Mouse (Mus musculus): ENCODE results near the gene Ttn. TPM values are rescaled to one million over a fixed set of nuclear protein-coding genes. Genes with fewer than 3 reads are reported as not detected.

Ttn gene
- total RNA-seq, 2 experiments from 2014 or later, result 0.61 to 0.85 TPM

DNA sequence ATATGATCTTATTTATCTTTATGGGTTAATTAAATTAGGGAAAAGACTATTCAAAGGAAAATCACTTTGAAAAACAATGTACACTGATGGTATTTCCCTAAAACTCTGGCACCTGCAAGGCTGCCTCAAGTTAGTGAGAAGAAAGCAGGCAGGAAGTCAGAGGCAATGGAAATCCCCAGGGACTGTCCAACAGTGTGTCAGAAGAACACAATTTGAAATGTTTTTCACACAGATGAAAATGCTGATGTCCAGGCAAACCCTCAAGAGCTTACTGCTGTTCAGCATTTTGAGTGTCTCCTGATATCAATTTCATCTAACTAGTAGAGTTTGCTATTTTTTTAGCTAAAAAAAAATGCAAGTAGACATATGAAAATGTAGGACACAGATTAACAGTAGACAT is 161.9 kb downstream of the Ttn start:
- DNase-seq, result no peak

DNA sequence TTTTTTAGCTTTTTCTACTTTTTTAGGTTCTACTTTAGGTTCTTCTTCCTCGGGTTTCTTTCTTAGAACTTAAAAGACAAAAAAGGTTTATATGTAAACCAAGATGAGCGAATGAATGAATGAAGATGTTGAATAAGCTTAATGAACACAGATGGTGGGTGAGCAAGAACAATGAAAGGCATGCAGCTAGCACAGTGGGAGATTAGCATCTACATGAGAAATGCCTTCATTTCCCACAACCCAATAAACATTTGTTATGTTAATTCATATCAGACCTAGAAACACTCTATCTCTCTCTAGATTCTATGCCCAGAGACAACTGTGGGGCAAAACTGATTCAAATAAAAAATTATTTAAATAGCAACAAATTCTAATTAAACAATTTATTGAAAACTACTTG is 164.6 kb downstream of the Ttn start:
- no peak for DNase-seq

DNA sequence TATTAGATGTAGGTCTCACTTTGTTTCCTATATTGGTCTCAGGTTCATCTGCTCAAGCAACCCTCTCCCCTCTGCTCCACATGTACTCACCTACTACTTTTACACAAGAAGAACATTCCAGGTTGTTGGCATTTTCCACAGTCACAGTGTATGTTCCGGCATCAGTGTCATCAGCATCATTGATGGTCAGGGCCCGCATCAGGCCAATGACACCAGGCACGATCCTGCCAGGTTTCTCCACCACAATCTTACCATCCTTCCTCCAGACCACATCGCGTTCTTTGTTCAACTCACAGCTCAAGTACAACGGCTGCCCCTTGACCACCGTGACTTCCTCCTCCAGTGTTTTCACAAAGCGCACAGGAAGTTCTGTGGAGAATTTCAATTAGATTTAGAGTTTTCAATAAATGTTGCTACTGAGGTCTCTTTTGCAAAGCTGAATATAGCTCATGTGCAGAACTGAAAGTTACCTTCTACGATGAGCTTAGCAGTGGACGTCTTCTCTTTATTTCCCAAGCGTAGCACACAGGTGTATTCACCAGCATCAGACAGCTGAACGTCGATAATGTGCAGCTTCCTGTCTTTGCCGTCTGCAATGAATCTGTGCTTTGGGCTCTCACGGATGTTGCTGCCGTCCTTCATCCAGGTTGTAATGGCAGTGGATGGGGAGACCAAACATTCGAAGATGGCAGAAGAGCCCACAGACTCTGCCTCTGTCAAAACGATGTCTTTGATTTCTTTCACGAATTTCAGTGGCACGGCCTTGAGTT is 168.1 kb downstream of the Ttn start:
- no peak for DNase-seq

DNA sequence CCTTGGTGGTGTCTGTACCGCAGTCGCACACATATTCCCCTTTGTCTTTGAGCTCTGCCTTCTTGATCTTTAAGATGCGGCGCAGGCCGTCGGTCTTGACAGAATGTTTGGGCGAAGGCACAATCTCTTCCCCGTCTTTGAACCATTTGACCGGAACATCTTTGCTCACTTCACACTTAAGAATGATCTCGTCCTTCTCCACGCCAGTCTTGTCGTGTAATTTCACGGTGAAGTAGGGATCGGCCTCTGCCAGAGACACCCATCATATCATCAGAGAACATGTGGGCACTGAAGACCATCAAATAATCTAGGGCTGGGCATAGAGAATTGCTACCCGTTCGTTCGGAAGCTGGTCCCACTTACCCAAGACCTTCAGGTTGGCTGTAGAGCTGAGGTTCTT is 171.2 kb downstream of the Ttn start:
- DNase-seq, result no peak

DNA sequence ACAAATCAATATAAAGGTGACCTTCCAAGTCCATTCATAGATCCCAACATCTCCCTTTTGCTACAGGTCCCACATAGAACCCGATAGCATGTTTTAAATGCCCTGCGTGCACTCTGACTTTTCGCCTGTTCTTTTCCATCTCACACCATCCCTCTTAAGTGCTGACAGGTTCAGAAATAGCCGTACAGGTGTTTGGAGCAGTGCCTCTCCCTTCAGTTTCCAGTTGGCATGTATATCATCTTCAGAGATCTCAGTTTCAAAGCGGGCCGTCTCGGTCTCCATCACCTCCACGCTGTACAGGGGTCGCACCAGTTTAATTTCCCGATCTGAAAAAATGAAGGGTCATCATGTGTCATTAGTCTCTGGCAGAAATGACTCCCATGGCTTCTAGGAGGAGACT is 174.0 kb downstream of the Ttn start:
- DNase-seq, result no peak

DNA sequence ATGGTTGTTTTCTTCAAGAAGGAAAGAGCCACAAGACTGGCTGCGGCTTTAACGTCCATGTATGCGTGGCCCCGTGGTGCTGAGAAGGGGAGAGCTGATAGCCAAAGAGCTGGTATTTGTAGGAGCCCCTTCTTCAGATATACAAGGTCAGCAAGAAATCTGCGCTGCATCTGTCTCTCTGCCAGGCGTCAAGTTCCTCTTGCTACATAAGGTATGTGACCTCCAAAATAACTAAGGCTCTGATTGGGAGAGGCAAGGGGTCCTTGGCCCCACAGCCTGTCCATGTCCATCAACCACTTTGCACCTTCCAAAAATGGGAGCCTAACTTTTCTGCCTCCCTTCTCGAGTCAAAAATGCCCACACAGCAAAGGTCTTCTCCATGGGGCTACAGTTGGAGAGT is 175.1 kb downstream of the Ttn start:
- DNase-seq, result no peak

DNA sequence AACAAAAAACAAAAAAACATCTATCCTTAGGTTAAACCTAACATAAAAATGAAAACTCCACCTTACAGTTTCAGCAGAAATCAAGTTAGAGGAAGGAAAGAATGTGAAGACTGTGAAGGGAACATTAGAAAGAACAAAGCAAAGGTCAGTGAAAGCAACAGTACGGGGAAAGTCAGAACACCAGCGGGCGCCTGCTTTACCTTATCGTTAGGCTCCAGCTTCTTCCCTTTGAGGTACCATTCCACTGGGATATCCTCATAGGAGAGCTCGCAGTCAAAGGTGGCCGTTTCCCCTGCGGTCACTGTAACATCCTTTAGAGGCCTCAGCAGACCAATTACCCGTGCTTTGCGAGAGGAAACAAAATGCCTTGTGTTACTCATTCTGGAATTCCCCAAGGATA is 175.5 kb downstream of the Ttn start:
- DNase-seq, result no peak

DNA sequence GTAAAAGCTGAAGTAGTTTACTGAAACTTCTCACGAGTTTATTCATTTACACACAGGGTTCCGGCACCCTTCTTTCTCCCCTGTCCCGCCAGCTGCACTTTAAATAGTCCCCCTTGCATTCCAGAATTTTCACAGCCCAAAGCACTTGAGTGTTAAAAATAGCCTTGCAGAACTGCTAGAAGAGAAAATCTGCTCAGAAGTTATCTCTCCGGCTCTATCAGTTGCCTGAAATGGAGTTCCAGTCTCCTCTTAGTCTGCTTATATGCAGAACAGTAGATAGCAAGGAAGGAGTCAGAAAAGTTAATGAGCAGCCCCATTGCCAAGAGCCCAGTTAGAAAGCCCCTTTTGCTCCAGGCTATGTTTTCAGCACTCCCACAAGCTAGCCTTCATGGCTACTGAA is 176.0 kb downstream of the Ttn start:
- no peak for DNase-seq

DNA sequence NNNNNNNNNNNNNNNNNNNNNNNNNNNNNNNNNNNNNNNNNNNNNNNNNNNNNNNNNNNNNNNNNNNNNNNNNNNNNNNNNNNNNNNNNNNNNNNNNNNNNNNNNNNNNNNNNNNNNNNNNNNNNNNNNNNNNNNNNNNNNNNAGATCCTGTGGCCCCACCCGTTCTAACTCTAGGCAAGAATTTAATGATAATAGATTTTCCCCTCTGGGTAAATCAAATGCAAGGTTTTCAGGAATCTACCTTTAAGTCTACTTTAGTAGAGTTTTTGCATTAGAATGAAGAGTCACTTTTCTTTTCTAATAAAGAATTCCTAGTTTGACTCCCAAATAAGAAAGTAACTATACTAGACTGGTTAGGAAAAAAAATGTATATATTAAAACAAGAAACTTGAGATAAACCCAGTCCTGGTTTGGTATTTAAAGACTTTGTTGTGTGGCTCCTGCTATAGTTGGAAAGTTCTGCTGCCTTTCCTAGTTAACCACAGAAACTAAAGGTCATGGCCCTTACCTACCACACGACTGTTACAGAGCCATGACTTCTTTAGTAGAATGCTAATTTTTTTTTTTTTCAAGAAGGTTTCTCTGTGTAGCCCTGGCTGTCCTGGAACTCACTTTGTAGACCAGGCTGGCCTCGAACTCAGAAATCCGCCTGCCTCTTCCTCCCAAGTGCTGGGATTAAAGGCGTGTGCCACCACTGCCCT is 177.0 kb downstream of the Ttn start:
- DNase-seq, result no peak

DNA sequence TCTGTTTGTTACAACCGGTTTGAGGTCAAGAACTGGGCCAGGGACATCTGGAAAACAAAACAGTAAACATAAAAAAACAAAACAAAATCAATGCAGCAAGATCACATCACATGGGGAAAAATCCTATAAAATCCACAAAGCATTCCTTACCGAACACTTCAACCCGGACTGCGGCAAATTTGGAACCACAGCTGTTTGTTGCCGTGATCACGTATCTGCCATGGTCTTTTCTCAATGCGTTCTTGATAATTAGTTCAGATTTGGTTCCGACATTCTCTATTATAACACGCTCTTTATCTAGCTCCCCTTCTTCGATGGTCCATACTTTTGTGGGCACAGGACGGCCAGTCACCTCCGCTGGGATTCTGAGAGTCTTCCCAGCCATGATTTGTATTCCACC is 198.2 kb downstream of the Ttn start:
- no peak for DNase-seq

DNA sequence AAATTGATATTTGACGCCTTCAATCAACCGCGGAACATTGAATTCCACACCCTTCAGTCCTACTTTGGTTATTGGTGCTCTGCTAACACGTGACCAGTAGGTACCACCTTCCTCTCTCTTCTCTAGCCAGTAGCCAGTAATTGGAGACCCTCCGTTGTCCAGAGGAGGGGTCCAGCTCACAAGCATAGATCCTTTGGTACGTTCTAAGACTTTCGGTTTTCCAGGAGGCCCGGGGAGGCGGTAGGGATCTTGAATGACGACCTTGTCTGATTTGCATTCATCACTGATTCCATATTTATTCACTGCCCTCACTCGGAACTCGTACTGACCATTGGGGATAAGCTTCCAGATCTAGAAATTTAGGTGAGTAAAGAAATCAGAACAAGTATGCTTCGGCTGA is 201.6 kb downstream of the Ttn start:
- no peak for DNase-seq

DNA sequence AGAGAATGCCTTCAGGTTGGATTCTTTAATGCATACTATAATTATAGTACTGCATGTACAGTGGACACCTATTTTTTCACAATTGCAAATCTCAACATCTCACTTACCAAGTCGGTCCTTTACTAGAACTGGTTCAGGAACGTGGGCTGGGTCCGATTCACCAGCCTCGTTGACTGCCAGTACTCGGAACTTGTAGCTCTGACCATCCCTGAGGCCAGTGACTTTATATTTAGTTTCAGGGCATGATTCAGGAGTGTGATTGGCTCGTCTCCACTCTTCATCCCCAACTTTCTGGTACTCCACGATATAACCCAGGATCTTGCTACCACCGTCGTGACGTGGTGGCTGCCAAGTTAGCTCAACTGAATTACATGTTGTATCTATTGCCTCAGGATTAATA is 212.5 kb downstream of the Ttn start:
- no peak for DNase-seq

DNA sequence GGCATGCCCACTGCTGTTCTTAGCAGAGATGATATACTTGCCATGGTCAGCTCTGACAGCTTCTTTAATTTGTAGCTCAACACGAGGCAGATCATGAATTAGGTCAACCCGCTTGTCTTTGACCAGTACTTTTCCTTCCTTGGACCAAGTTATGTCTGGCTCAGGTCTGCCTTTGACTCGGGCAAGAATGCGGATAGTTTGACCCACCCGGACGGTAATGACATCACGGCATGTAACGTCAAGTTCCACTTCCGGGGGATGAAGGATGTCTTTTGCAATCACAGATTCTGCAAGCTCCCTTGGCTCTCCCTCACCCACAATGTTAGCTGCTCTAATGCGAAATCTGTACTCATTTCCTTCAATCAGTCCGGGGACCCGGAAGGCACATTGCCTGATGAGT is 215.1 kb downstream of the Ttn start:
- no peak for DNase-seq

DNA sequence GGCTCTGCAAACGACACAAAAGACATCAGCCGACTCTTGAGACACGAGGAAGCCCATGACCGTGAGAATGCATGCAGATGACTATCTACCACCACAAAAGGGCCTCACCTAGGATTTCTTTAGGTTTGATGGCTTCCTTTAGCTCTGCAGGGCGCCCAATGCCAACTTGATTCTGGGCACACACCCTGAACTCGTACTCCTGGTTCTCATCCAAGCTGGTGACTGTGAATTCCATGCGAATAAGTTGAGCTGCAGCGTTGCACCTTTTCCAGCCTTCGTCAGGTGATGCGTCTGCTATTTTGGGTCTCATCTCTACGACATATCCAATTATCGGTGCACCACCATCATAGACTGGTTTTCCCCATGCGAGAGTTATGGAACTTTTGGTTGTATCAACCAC is 217.8 kb downstream of the Ttn start:
- DNase-seq, result no peak

DNA sequence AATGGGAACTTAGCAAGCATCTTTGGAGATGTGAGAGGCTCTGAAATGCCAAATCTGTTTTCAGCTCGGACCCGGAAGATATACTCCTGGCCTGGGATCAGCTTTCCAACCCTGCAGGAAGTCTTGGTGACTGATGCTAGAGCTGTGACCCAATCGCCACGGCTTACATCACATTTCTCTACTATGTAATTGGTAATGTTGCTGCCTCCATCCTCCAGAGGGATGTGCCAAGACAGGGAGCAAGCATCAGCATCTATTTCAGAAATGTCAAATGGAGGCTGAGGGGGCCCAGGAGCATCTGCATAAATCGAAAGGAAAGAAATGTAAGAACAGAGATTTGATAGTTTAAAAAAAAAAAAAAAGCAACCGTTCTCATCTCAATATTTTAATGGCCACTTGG is 220.2 kb downstream of the Ttn start:
- no peak for DNase-seq

DNA sequence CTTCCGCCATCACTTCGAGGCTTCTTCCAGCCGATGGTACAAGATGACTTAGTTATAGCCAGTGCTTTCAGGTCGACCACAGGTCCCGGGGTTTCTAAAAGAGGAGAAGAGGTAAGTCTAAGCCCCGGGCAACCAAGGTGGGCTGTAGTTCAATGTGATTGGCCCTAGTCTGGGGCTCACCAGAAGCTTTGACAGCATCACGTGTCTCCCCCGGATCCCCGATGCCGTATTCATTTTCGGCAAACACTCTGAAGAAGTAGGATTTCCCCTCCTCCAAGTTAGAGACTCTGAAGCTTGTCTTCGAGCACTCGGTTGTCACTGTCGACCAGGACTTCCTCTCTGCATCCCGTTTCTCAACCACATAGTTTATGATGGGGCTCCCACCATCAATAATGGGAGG is 225.9 kb downstream of the Ttn start:
- DNase-seq, result no peak

DNA sequence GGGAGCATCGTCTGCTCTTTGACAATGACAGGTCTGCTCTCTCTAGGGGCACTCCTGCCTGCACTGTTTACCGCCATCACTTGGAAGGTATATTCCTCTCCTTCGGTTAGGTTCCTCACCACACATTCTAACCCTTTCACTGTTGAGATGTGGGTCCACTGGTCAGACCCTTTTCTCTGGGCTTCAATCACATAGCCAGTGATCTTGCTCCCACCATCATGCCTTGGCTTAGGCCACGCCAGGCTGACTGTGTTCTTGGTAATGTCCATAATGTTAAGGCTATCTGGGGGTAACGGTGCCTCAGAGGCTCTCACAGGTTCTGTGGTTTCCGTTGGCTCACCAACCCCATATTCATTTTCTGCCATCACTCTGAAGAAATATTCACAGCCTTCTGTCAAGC is 230.4 kb downstream of the Ttn start:
- no peak for DNase-seq

DNA sequence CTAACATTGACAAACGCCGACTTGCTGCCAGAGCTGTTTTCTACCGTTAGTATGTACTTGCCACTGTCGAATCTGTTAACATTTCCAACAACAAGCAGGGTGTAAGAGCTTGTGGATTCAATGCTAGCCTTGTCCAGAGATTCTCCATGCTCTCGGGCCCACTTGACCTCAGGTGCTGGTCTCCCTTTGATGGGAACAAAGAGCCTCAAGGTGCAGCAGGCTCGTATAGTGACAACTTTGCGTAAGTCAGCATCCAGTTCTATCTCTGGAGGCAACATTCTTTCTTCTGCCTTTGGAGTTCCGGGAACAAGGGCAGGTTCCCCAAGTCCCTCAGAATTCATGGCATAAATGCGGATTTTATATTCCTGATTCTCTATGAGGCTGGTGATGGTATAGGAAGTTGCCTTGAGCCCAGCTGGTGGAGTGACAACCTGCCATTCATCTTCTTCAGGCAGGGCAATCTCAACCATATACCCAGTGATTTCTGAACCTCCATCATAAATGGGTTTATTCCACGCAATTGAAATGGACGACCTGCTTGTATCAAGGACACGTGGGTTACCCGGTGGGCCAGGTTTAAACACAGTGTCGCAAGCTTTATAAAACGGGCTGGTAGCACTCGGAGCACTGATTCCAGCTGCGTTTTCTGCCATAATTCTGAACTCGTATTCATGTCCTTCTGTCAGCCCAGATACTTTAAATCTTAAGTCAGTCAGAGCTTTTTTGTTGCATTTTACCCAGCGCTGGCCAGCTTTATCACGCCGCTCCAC is 232.8 kb downstream of the Ttn start:
- DNase-seq, result no peak

DNA sequence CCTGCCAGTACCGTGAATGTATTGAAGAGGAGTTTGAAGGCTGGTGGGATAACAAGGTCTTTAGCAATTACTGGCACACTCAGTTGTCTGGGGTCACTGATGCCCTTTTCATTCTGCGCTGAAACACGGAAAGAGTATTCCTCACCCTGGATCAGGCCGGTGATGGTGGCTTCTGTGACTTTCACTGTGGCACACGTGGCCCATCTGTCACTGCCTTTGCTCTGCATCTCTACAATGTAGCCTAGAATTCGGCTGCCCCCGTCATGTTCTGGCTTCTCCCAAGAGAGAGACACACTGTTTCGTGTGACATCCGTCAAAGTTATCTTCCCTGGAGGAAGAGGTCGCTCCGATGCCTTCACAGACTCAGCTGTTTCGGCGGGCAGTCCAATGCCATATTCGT is 233.7 kb downstream of the Ttn start:
- DNase-seq, result no peak

DNA sequence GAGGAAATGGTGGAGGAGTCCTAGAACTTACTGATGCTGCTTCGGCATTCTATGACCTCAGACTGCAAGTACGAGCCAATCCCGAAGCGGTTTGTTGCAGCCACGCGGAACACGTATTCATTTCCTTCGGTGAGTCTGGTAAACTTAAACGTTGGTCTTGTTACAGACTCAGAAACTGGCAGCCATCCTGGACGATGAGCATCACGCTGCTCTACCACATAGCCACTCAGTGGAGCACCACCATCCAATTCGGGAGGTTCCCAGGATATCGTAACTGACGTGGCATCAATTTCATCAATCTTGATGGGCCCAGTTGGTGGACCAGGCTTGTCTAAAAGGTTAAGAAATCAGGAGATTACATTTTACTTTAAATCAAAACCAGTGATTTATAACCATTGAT is 262.7 kb downstream of the Ttn start:
- no peak for DNase-seq

DNA sequence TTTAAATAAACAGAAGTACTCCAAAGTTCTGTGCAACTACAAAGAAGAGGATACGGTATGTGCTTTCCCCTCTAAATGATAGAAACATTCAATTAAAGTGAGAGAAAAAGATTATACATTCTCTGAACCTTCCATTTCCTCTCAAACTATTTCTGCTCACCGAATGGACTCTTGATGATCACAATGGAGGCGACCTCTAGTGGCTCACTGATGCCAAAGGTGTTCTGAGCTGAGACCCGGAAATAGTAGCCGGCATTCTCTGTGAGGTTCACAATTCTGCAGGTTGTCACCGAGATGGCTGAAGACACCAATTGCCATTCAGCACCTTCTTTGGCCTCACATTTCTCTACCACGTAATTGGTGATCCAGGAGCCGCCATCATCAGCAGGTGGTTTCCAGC is 267.4 kb downstream of the Ttn start:
- no peak for DNase-seq

DNA sequence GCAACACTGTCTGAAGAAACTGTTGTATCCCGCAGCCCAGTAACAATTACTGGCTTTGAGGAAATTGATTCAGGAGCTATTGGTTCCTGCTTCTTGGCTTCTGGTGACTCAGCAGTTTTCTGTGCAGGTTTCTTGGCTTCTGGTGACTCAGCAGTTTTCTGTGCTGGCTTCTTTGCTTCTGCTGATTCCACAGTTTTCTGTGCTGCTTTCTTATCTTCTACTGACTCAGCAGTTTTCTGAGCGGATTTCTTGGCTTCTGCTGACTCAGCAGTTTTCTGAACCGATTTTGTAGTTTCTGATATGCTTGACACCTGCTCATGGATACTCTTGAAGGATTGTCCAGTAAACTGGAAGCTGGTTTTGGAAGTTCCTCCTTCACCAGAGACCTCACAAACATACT is 273.8 kb downstream of the Ttn start:
- no peak for DNase-seq

DNA sequence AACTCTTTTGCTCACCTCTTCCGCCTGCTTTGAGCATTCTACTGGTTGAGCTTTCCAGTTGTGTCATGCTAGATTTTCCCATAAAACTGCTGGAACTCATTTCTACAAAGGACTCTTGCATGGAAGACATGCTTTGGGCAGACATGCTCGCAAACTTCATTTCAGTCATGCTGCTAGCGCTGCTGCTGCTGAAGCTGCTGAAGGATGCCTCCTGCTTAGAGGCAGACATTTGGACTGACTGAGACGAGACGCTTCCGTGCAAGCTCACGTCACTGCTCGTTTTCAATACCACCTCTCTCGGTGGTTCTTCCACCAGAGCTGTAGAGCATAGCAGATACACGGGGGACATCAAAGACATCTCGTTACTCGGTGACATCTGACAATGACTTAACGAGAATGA is 276.7 kb downstream of the Ttn start:
- no peak for DNase-seq

DNA sequence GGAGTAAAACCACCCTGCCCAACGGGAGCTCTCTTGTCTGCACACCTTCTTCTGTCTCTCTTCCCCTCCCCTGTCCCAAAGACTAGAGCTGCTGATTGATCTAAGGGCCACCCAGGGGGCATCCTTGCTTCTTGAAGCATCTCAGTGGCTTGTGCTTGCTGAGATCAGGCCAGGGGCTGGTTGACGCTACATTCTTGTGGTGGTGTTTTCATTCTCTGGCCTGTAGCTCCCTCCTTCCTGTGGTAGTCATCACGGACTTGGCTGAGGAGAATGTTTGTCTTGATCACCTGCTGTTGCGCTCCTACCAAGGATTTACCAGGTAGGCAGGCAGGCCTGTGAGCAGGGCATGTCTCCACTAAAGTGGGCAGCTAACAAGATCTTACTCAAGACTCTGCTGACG is 279.6 kb downstream of the Ttn start:
- no peak for DNase-seq
